Mouse (Mus musculus) thymus, postnatal 36 days (tissue): ENCODE results near the gene Mon1a.

Experiments
- DNase-seq, 2 experiments: peaks; one replicate each; pipeline ENCODE4 v3.0.0; 2022; ENCODE audit warnings: mixed read lengths in 2 of 2

Mon1a gene

GRCm38 (mm10) chr9:107910025-107910769 is 22.2 kb downstream of the Mon1a start:
- DNase-seq: no peak

DNA sequence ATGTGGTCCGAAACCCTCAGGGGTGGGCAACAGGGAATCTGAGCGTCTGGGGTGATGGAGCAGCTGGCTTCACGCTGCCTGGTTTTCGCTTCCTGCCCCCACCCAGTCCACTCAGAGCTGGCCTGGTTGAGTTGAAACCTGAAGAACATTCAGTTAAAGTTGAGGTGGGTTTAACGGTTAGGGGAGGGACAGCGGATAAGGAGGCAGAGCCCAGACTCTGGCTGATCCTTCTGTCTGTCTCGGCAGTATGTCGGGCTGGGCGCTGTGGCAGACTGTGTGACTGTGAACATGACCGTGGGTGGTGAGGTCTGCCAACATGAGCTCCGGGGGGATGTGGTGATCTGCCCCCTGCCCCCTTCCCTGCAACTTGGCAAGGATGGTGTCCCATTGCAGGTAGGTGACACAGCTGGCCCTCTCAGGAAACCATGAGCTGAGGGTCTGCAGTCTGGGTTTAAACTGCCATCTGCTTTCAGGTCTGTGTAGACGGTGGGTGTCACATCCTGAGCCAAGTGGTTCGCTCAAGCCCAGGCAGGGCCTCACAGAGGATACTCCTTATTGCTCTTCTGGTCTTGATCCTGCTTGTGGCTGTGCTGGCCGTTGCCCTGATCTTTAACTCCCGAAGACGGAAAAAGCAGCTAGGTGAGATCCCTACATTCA is 26.9 kb downstream of the Mon1a start:
- DNase-seq: no peak

GRCm38 (mm10) chr9:107917895-107918608 is 30.1 kb downstream of the Mon1a start:
- no peak for DNase-seq

- DNase-seq: no peak
Observed at GRCm38 (mm10) chr9:107918884-107919283, 30.9 kb downstream of the Mon1a start.

DNA sequence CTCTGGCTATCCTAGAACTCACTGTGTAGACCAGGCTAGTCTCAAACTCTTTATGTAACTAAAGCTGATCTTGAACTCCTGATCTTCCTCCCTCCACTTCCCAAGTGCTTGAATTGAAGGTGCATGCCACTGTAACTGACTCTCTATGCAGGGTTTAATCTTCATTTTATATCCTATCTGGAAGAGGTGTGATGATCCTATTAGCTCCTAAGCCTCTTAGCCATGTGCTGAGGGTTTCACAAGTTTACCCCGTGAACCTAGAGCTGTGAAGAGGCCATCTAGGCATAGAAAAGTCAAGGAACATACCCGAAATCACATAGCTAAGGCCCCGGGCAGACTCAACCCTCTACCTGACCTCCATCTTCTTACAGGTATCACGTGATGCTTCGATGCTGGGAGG is 31.5 kb downstream of the Mon1a start:
- no peak for DNase-seq

- DNase-seq: peak; percentile 58 to 65
Observed at GRCm38 (mm10) chr9:107923021-107923420, 35.1 kb downstream of the Mon1a start.

DNA sequence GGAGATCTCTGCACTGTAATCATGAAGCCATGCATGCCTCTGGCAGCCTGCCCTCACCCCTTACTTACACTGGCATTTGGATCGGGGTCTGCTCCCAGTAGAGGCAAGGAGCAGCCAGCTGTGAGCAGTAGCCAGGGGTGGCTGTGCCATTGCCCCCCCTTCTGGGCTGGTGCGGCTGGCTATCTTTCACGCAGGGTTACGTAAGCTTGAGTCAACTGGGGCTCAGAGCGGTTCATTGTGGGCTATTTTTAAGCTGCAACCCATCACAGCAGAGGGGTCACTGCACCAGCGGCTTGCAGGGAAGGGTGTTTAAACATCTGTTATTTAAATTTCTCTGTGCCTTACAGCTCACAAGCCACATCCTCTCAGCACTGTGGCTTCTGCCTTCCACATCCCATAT is 36.0 kb downstream of the Mon1a start:
- DNase-seq: no peak

GRCm38 (mm10) chr9:107925251-107925650 is 37.3 kb downstream of the Mon1a start:
- no peak for DNase-seq

DNA sequence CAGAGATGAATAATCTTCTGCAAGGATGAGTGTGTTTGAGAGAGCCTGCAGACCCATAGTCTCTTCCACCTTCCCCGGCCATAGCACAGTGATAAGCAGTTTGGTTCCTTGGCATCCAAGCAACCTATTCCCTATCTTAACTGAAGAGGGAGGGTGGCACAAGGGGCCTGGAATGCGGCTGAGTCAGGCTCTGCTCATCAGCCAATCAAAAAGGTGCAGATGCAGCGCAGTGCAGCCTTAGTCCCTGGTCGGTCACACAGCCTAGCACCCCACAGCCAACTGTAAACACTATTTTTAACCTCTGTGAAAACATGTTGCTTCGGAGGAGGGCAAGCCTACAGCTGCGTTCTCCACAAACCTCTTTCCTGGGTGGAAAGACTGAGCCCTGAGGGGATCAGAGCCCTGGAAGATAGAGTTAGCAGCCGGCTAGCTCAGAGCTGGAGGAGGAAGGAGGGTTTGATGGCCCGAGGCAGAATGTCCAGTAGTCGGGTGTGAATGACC is 39.0 kb downstream of the Mon1a start:
- DNase-seq: no peak

DNA sequence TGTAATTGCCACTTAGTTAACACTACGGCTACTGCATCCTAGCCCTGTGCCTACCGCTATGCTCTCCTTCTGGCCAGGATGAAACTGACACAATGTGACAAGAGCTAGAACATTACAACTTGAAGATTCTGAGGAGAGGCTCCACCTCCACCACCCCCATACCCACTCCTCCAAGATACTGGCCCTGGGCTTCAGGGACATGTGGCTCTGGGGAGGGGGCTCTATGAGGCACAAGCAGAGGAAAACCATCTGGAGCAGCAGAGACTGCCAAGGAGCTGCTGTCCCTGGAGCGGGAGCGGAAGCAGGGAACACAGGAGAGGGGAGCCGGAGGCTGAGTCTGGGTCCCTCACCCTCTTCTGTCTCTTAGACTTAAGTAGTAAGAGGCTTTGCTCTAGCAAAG is 39.8 kb downstream of the Mon1a start:
- no peak for DNase-seq

DNA sequence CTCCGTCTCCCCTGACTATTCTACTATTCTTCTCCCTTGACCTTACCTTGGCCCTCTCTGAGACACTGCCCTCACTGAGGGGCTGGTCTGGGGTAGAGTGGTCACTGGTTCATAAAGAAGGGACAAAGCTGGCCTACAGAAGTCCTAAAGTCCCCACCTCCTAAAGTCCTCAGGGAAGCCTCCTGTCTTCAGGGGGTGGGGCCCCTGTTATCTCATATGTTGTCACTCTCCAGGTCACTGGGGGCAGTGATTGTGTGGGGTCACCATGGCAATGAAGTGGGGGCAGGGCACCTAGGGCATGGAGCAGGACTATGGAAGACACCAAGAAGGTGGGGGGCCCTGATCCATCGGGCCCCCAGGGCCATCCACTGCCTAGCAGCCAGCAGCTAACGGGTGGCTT is 40.2 kb downstream of the Mon1a start, which contains the start of gene Actl11:
TSS of gene Actl11 (plus strand) at position 301 of the 400 bp plus-strand sequence.
- DNase-seq: no peak

GRCm38 (mm10) chr9:107932221-107932620 is 44.3 kb downstream of the Mon1a start:
- DNase-seq: no peak

- no peak for DNase-seq
Observed at GRCm38 (mm10) chr9:107934146-107934545, 46.2 kb downstream of the Mon1a start.

- DNase-seq: no peak
Observed at GRCm38 (mm10) chr9:107935374-107935773, 47.4 kb downstream of the Mon1a start, which contains the start of gene Camkv. Gene Camkv, plus strand, starts transcription at chr9:107935674.

- DNase-seq: peak; percentile 82 to 90
Observed at GRCm38 (mm10) chr9:107935790-107936214, 47.9 kb downstream of the Mon1a start.

GRCm38 (mm10) chr9:107936215-107936822 is 48.4 kb downstream of the Mon1a start:
- peak in 1 of 2 experiments; percentile 52 for DNase-seq

DNA sequence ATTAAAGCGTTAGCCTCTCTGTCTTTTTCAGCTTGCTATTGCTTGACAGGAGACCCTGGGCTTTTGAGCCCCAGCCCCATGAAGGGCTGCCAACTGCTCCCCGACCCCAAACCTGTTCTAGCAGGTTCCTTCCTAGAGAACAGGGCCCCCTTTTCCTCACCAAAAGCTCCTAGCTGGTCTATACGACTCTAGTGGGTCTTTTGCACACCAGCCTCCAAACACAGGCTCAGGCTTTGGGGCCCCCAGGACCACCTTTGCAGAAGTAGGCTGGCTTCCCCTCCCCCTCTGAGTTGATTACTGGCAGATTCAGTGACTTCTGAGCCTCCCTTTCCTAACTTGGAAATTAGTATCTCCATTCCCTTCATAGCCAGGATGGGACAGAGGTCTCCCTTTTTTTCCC is 48.9 kb downstream of the Mon1a start:
- peak in 1 of 2 experiments; percentile 9 for DNase-seq

- DNase-seq: no peak
Observed at GRCm38 (mm10) chr9:107947241-107948194, 59.6 kb downstream of the Mon1a start.

- no peak for DNase-seq
Observed at GRCm38 (mm10) chr9:107949184-107949921, 61.4 kb downstream of the Mon1a start.

DNA sequence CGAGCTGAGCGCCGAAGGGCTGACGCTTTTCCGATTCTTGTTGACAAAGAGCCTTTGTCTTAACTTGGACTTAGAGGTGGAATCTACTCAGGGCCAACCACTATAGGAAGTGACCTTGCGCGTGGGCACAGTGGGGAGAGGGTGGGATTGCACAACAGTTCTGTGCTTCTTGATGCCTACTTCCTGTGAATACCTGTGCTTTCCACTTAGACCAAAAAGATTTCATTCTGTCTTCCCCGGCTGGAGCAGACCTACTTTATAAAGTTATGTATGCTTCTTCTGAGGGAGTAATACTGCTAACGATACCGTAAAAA is 61.9 kb downstream of the Mon1a start, which contains the start of gene Traip:
TSS of gene Traip (plus strand) at position 215 of the 314 bp plus-strand sequence.
- DNase-seq: no peak
